Mouse (Mus musculus) limb, embryonic 13.5 days (tissue): ENCODE measurements at regions not wholly inside any gene's neighbourhood (a gene's known extent, or its start where the extent isn't known, plus 50 kb on each side); places are given as distances from the start of the nearest gene placed in this dataset.

ENCODE experiments used
- ATAC-seq: fragments of 200-750 bp; cut with Nextera tagmentation; 2 replicates; pipeline ENCODE4 v1.8.0; 2017; ENCODE audit warnings: low read depth, moderate number of reproducible peaks, moderate TSS enrichment; ENCODE audit not compliant: low FRiP score
- H3K27ac ChIP-seq: fragments of 300-500 bp; sonication (generic); 2 replicates; pipeline ENCODE4 v1.5.1; 2015; ENCODE audit warnings: inconsistent platforms, mild to moderate bottlenecking, moderate library complexity
- H3K27me3 ChIP-seq: fragments of 300-500 bp; sonication (generic); 2 replicates; pipeline ENCODE4 v1.6.1; 2015; ENCODE audit warnings: mild to moderate bottlenecking, inconsistent platforms
- H3K36me3 ChIP-seq: fragments of 300-500 bp; sonication (generic); 2 replicates; pipeline ENCODE4 v1.6.1; 2015; ENCODE audit warnings: inconsistent platforms, mild to moderate bottlenecking, moderate library complexity
- H3K4me1 ChIP-seq: fragments of 300-500 bp; sonication (generic); 2 replicates; pipeline ENCODE4 v1.6.1; 2015; ENCODE audit warnings: inconsistent platforms
- H3K4me2 ChIP-seq: fragments of 300-500 bp; sonication (generic); replicated peaks from 2 replicates; pipeline ENCODE4 v1.6.1; 2015; ENCODE audit warnings: inconsistent platforms, mild to moderate bottlenecking, moderate library complexity
- H3K4me3 ChIP-seq: fragments of 300-500 bp; sonication (generic); 2 replicates; pipeline ENCODE4 v1.5.1; 2015; ENCODE audit warnings: moderate library complexity, mild to moderate bottlenecking, inconsistent platforms
- H3K9ac ChIP-seq: fragments of 300-500 bp; sonication (generic); 2 replicates; pipeline ENCODE4 v1.6.1; 2015; ENCODE audit warnings: mild to moderate bottlenecking, inconsistent platforms
- H3K9me3 ChIP-seq: fragments of 300-500 bp; sonication (generic); 2 replicates; pipeline ENCODE4 v1.6.1; 2016; ENCODE audit warnings: inconsistent platforms
- WGBS: fragments of 180-500 bp; shearing (Covaris S2); methylation state at CpG from one replicate; pipeline ENCODE4 v1.1.7; 2015; 5-methylcytosine and 5-hydroxymethylcytosine counted together

- Histone ChIP-seq H3K9me3 (no peaks in the 10 kb centered on the region), H3K4me3 (peak overlapping the region; percentile 10)
These were observed 243.6 kb downstream of the Ndfip2 start for GRCm38 (mm10) chr14:105501792-105502632.

GRCm38 (mm10) chr14:105500966-105501741 is 242.8 kb downstream of the Ndfip2 start:
- Histone ChIP-seq H3K4me3 (peak overlapping the region; percentile 10; the same call in 1 of the 2 replicates), H3K36me3 (no peaks in the 10 kb centered on the region), H3K4me1 (peaks cover 60% of the 10 kb centered on the region), H3K27me3 (peaks cover 11% of the 10 kb centered on the region), H3K4me2 (peak overlapping the region; percentile 51), H3K27ac (no peak overlapping the region), H3K9ac (no peak overlapping the region), H3K9me3 (no peaks in the 10 kb centered on the region)
- no peak for ATAC-seq
- WGBS: 8% methylated on average over 21 of the region's 21 CpGs

More at GRCm38 (mm10) chr14:105501792-105502632, 243.6 kb downstream of the Ndfip2 start:
- H3K4me1 ChIP-seq: peaks cover 60% of the 10 kb centered on the region
- peak overlapping the region; percentile 51 for H3K4me2 ChIP-seq
- no peak overlapping the region for H3K9ac ChIP-seq
- no peak overlapping the region for H3K27ac ChIP-seq
- H3K36me3 ChIP-seq: no peaks in the 10 kb centered on the region
- ATAC-seq: no peak
- peaks cover 11% of the 10 kb centered on the region for H3K27me3 ChIP-seq
- 12% methylated on average over 21 of the region's 21 CpGs for WGBS

GRCm38 (mm10) chr14:105499319-105499895 is 241.0 kb downstream of the Ndfip2 start:
- no peak for ATAC-seq
- H3K4me2 ChIP-seq: peak overlapping the region; percentile 30; the same call in 1 of the 2 replicates
- H3K36me3 ChIP-seq: no peaks in the 10 kb centered on the region
- H3K9me3 ChIP-seq: no peaks in the 10 kb centered on the region
- H3K27ac ChIP-seq: no peak overlapping the region
- 28% methylated on average over 15 of the region's 15 CpGs for WGBS
- no peak overlapping the region for H3K4me3 ChIP-seq
- peaks cover 11% of the 10 kb centered on the region for H3K27me3 ChIP-seq
- H3K4me1 ChIP-seq: peaks cover 58% of the 10 kb centered on the region
- H3K9ac ChIP-seq: no peak overlapping the region

- no peak for ATAC-seq
These were observed 240.0 kb downstream of the Ndfip2 start for GRCm38 (mm10) chr14:105498155-105498906.

GRCm38 (mm10) chr14:105495161-105495560 is 236.8 kb downstream of the Ndfip2 start:
- no peak overlapping the region for H3K4me2 ChIP-seq
- H3K4me1 ChIP-seq: peaks cover 28% of the 10 kb centered on the region
- no peak overlapping the region for H3K27ac ChIP-seq
- H3K36me3 ChIP-seq: no peaks in the 10 kb centered on the region
- no peak overlapping the region for H3K4me3 ChIP-seq
- ATAC-seq: peak; percentile 33; the same call in 1 of the 2 replicates
- WGBS: 14% methylated on average over 2 of the region's 2 CpGs
- H3K27me3 ChIP-seq: no peaks in the 10 kb centered on the region
- no peak overlapping the region for H3K9ac ChIP-seq
- H3K9me3 ChIP-seq: no peaks in the 10 kb centered on the region

More at GRCm38 (mm10) chr14:105498155-105498906, 240.0 kb downstream of the Ndfip2 start:
- Histone ChIP-seq H3K9me3 (no peaks in the 10 kb centered on the region), H3K4me1 (peaks cover 54% of the 10 kb centered on the region), H3K36me3 (no peaks in the 10 kb centered on the region), H3K27ac (no peak overlapping the region), H3K9ac (no peak overlapping the region), H3K27me3 (peaks cover 11% of the 10 kb centered on the region), H3K4me3 (no peak overlapping the region), H3K4me2 (no peak overlapping the region)
- WGBS: 60% methylated on average over 10 of the region's 10 CpGs

- H3K9me3 ChIP-seq: no peaks in the 10 kb centered on the region
- H3K4me2 ChIP-seq: no peak overlapping the region
- H3K36me3 ChIP-seq: no peaks in the 10 kb centered on the region
- WGBS: 95% methylated on average over 3 of the region's 3 CpGs
- peaks cover 21% of the 10 kb centered on the region for H3K4me1 ChIP-seq
- no peak overlapping the region for H3K27ac ChIP-seq
- no peak for ATAC-seq
- H3K4me3 ChIP-seq: no peak overlapping the region
- H3K27me3 ChIP-seq: no peaks in the 10 kb centered on the region
- no peak overlapping the region for H3K9ac ChIP-seq
These were observed 236.0 kb downstream of the Ndfip2 start for GRCm38 (mm10) chr14:105494415-105494814.

GRCm38 (mm10) chr14:105490158-105490557 is 231.8 kb downstream of the Ndfip2 start:
- H3K27ac ChIP-seq: no peak overlapping the region
- no peak overlapping the region for H3K9ac ChIP-seq
- ATAC-seq: no peak
- 0 out of 2 replicates have a peak, but pooled peaks cover 3% of the 10 kb centered on the region for H3K4me1 ChIP-seq
- H3K36me3 ChIP-seq: no peaks in the 10 kb centered on the region
- no peaks in the 10 kb centered on the region for H3K27me3 ChIP-seq
- 66% methylated on average over 3 of the region's 3 CpGs for WGBS
- no peak overlapping the region for H3K4me2 ChIP-seq
- H3K4me3 ChIP-seq: no peak overlapping the region
- no peaks in the 10 kb centered on the region for H3K9me3 ChIP-seq

- Histone ChIP-seq H3K4me1 (peaks cover 26% of the 10 kb centered on the region), H3K27ac (no peak overlapping the region; the same call in 1 of the 2 replicates), H3K27me3 (0 out of 2 replicates have a peak, but pooled peaks cover 2% of the 10 kb centered on the region), H3K9ac (peak overlapping the region; percentile 58), H3K9me3 (no peaks in the 10 kb centered on the region), H3K4me3 (peak overlapping the region; percentile 33), H3K4me2 (peak overlapping the region; percentile 64), H3K36me3 (no peaks in the 10 kb centered on the region)
- WGBS: 15% methylated on average over 21 of the region's 21 CpGs
- ATAC-seq: peak; percentile 43; the same call in 1 of the 2 replicates
These were observed 225.1 kb downstream of the Ndfip2 start for GRCm38 (mm10) chr14:105483352-105484083.

GRCm38 (mm10) chr14:105482644-105483351 is 224.4 kb downstream of the Ndfip2 start:
- peak overlapping the region; percentile 58 for H3K9ac ChIP-seq
- H3K4me1 ChIP-seq: peaks cover 26% of the 10 kb centered on the region
- H3K4me2 ChIP-seq: peak overlapping the region; percentile 64
- H3K27ac ChIP-seq: no peak overlapping the region
- H3K36me3 ChIP-seq: no peaks in the 10 kb centered on the region
- H3K27me3 ChIP-seq: 0 out of 2 replicates have a peak, but pooled peaks cover 2% of the 10 kb centered on the region
- WGBS: 4% methylated on average over 16 of the region's 16 CpGs
- no peaks in the 10 kb centered on the region for H3K9me3 ChIP-seq
- peak overlapping the region; percentile 33 for H3K4me3 ChIP-seq
- ATAC-seq: no peak

GRCm38 (mm10) chr14:105480048-105480447 is 221.7 kb downstream of the Ndfip2 start:
- no peak; the same call in 1 of the 2 replicates for ATAC-seq
- peak overlapping the region; percentile 48 for H3K4me2 ChIP-seq
- no peak overlapping the region for H3K4me3 ChIP-seq
- H3K27ac ChIP-seq: peak overlapping the region; percentile 48; the same call in 1 of the 2 replicates
- H3K27me3 ChIP-seq: 0 out of 2 replicates have a peak, but pooled peaks cover 2% of the 10 kb centered on the region
- 38% methylated on average over 9 of the region's 9 CpGs for WGBS
- no peaks in the 10 kb centered on the region for H3K9me3 ChIP-seq
- no peaks in the 10 kb centered on the region for H3K36me3 ChIP-seq
- peaks cover 26% of the 10 kb centered on the region for H3K4me1 ChIP-seq
- H3K9ac ChIP-seq: no peak overlapping the region
